Mouse (Mus musculus): ENCODE results near the gene Txnip. TPM values are rescaled to one million over a fixed set of nuclear protein-coding genes. Genes with fewer than 3 reads are reported as not detected.
A peak's percentile ranks its signal among the peaks of the same experiment; 100 is the strongest.
"Not testable (repeated sequence)": the region's sequence is repeated elsewhere in the genome, so short reads cannot be mapped to it uniquely, and the experiment has no call there.

The Txnip gene
- total RNA-seq (2014; fragmentation: Nextera tagmentation) (257 and 274 TPM in 2 replicates), total RNA-seq (2017) (121 and 224 TPM in 2 replicates)

GRCm38 (mm10) chr3:96557694-96558093 lies at the start of gene Txnip:
Gene Txnip (plus strand): TSS chr3:96557957.
- ATAC-seq (replicated peaks; ENCODE audit: low FRiP score, low TSS enrichment, poor library complexity, severe bottlenecking), result peak; percentile 92

GRCm38 (mm10) chr3:96507966-96508365 lies 49.8 kb upstream of the Txnip start:
- ATAC-seq (replicated peaks; ENCODE audit: low FRiP score, low TSS enrichment, poor library complexity, severe bottlenecking), result not testable (repeated sequence)

GRCm38 (mm10) chr3:96520171-96520570 lies 37.6 kb upstream of the Txnip start:
- ATAC-seq (replicated peaks; ENCODE audit: low FRiP score, low TSS enrichment, poor library complexity, severe bottlenecking), result no peak

- ATAC-seq (replicated peaks; ENCODE audit: low FRiP score, low TSS enrichment, poor library complexity, severe bottlenecking), result no peak; the same call in 1 of the 2 replicates
Observed at GRCm38 (mm10) chr3:96522149-96522548, 35.6 kb upstream of the Txnip start.

- no peak for ATAC-seq (replicated peaks; ENCODE audit: low FRiP score, low TSS enrichment, poor library complexity, severe bottlenecking)
Observed at GRCm38 (mm10) chr3:96524028-96524810, 33.5 kb upstream of the Txnip start.

- no peak for ATAC-seq (replicated peaks; ENCODE audit: low FRiP score, low TSS enrichment, poor library complexity, severe bottlenecking)
Observed at GRCm38 (mm10) chr3:96524914-96525313, 32.8 kb upstream of the Txnip start, which contains the start of gene Hfe2. Gene Hfe2 (plus strand): TSS chr3:96525172.

- ATAC-seq (replicated peaks; ENCODE audit: low FRiP score, low TSS enrichment, poor library complexity, severe bottlenecking), result no peak
Observed at GRCm38 (mm10) chr3:96526013-96526762, 31.6 kb upstream of the Txnip start.

GRCm38 (mm10) chr3:96526864-96527542 lies 30.8 kb upstream of the Txnip start:
- no peak for ATAC-seq (replicated peaks; ENCODE audit: low FRiP score, low TSS enrichment, poor library complexity, severe bottlenecking)

- no peak for ATAC-seq (replicated peaks; ENCODE audit: low FRiP score, low TSS enrichment, poor library complexity, severe bottlenecking)
Observed at GRCm38 (mm10) chr3:96528506-96528905, 29.3 kb upstream of the Txnip start.

- no peak for ATAC-seq (replicated peaks; ENCODE audit: low FRiP score, low TSS enrichment, poor library complexity, severe bottlenecking)
Observed at GRCm38 (mm10) chr3:96532050-96532449, 25.7 kb upstream of the Txnip start.

- no peak for ATAC-seq (replicated peaks; ENCODE audit: low FRiP score, low TSS enrichment, poor library complexity, severe bottlenecking)
Observed at GRCm38 (mm10) chr3:96534300-96534699, 23.5 kb upstream of the Txnip start.

GRCm38 (mm10) chr3:96539316-96539715 lies 18.4 kb upstream of the Txnip start:
- ATAC-seq (replicated peaks; ENCODE audit: low FRiP score, low TSS enrichment, poor library complexity, severe bottlenecking), result no peak

- no peak for ATAC-seq (replicated peaks; ENCODE audit: low FRiP score, low TSS enrichment, poor library complexity, severe bottlenecking)
Observed at GRCm38 (mm10) chr3:96540740-96541139, 17.0 kb upstream of the Txnip start.

- ATAC-seq (replicated peaks; ENCODE audit: low FRiP score, low TSS enrichment, poor library complexity, severe bottlenecking), result no peak
Observed at GRCm38 (mm10) chr3:96541328-96542078, 16.3 kb upstream of the Txnip start.

GRCm38 (mm10) chr3:96542554-96542953 lies 15.2 kb upstream of the Txnip start:
- no peak for ATAC-seq (replicated peaks; ENCODE audit: low FRiP score, low TSS enrichment, poor library complexity, severe bottlenecking)

GRCm38 (mm10) chr3:96543345-96543744 lies 14.4 kb upstream of the Txnip start:
- no peak for ATAC-seq (replicated peaks; ENCODE audit: low FRiP score, low TSS enrichment, poor library complexity, severe bottlenecking)

- ATAC-seq (replicated peaks; ENCODE audit: low FRiP score, low TSS enrichment, poor library complexity, severe bottlenecking), result no peak
Observed at GRCm38 (mm10) chr3:96545565-96545964, 12.2 kb upstream of the Txnip start.

- ATAC-seq (replicated peaks; ENCODE audit: low FRiP score, low TSS enrichment, poor library complexity, severe bottlenecking), result no peak
Observed at GRCm38 (mm10) chr3:96546880-96547279, 10.9 kb upstream of the Txnip start.

- ATAC-seq (replicated peaks; ENCODE audit: low FRiP score, low TSS enrichment, poor library complexity, severe bottlenecking), result peak; percentile 79
Observed at GRCm38 (mm10) chr3:96547389-96547960, 10.3 kb upstream of the Txnip start.

Measured in megakaryocyte-erythroid progenitor cell, adult 5-6 weeks (primary cell).